Mouse (Mus musculus) ES-Bruce4 (cell line): ENCODE data around the gene Gpr179.
A peak's percentile ranks its signal among the peaks of the same experiment; 100 is the strongest.

ENCODE experiments used
- CTCF ChIP-seq: IDR thresholded peaks from one replicate; pipeline ENCODE4 v1.8.1; 2011; ENCODE audit warnings: low read depth, low read length
- EP300 ChIP-seq: IDR thresholded peaks from 2 replicates; pipeline ENCODE4 v1.6.1; 2011; ENCODE audit warnings: low read depth, low read length; ENCODE audit not compliant: insufficient read depth
- POLR2A ChIP-seq: IDR thresholded peaks from one replicate; pipeline ENCODE4 v1.8.1; 2011; ENCODE audit warnings: low read length; ENCODE audit not compliant: insufficient read depth

- TF ChIP-seq CTCF: peak; percentile 15
- TF ChIP-seq POLR2A: no peak
- no peak for TF ChIP-seq EP300
Measured at GRCm38 (mm10) chr11:97314110-97314509, 37.8 kb downstream of the Gpr179 start.
